Mouse (Mus musculus) G1E-ER4 (cell line): ENCODE results near the gene Lkaaear1. TPM values are rescaled to one million over a fixed set of nuclear protein-coding genes. Genes with fewer than 3 reads are reported as not detected.

ENCODE experiments used
- GATA1 ChIP-seq: IDR thresholded peaks from one replicate; pipeline ENCODE4 v1.8.0; 2012; ENCODE audit warnings: low read length, inconsistent platforms
- polyA plus RNA-seq: library from polyadenylated mRNA; stranded (reverse); fragments of >175 nt; gene quantifications from 2 replicates; pipeline ENCODE4 v1.2.3, GENCODE M21; 2012

Lkaaear1 gene
- polyA plus RNA-seq, result not detected in 2 replicates

GRCm38 (mm10) chr2:181698241-181698640, at the start of gene Lkaaear1:
Lkaaear1 (minus strand) TSS chr2:181698442.
- no peak for TF ChIP-seq GATA1

GRCm38 (mm10) chr2:181730051-181730450, 31.8 kb upstream of the Lkaaear1 start:
- TF ChIP-seq GATA1, result no peak

- no peak for TF ChIP-seq GATA1
Observed at GRCm38 (mm10) chr2:181727659-181728262, 29.5 kb upstream of the Lkaaear1 start.

GRCm38 (mm10) chr2:181722213-181722612, 24.0 kb upstream of the Lkaaear1 start:
- TF ChIP-seq GATA1, result no peak

- no peak for TF ChIP-seq GATA1
Observed at GRCm38 (mm10) chr2:181721200-181721599, 23.0 kb upstream of the Lkaaear1 start.

- TF ChIP-seq GATA1, result no peak
Observed at GRCm38 (mm10) chr2:181720061-181720460, 21.8 kb upstream of the Lkaaear1 start.

GRCm38 (mm10) chr2:181716991-181717390, 18.7 kb upstream of the Lkaaear1 start:
- TF ChIP-seq GATA1, result no peak

- TF ChIP-seq GATA1, result no peak
Observed at GRCm38 (mm10) chr2:181715382-181715781, 17.1 kb upstream of the Lkaaear1 start.

GRCm38 (mm10) chr2:181714903-181715326, 16.7 kb upstream of the Lkaaear1 start, which contains the start of gene Oprl1:
Oprl1 (plus strand) TSS chr2:181715016.
- no peak for TF ChIP-seq GATA1

- no peak for TF ChIP-seq GATA1
Observed at GRCm38 (mm10) chr2:181713749-181714148, 15.5 kb upstream of the Lkaaear1 start.

- no peak for TF ChIP-seq GATA1
Observed at GRCm38 (mm10) chr2:181706668-181707067, 8.4 kb upstream of the Lkaaear1 start.

- no peak for TF ChIP-seq GATA1
Observed at GRCm38 (mm10) chr2:181696801-181697420, 1.3 kb downstream of the Lkaaear1 start.

- TF ChIP-seq GATA1, result no peak
Observed at GRCm38 (mm10) chr2:181695776-181696175, 2.5 kb downstream of the Lkaaear1 start.

- TF ChIP-seq GATA1, result no peak
Observed at GRCm38 (mm10) chr2:181694581-181694980, 3.7 kb downstream of the Lkaaear1 start.

- no peak for TF ChIP-seq GATA1
Observed at GRCm38 (mm10) chr2:181693339-181694280, 4.6 kb downstream of the Lkaaear1 start, which contains the start of gene Rgs19. Rgs19 (minus strand) TSS chr2:181693977.

- no peak for TF ChIP-seq GATA1
Observed at GRCm38 (mm10) chr2:181692304-181692703, 5.9 kb downstream of the Lkaaear1 start.
